Mouse (Mus musculus): Measurements from ENCODE around the gene Cd84. TPM values are rescaled to one million over a fixed set of nuclear protein-coding genes. Genes with fewer than 3 reads are reported as not detected.

The Cd84 gene
- total and polyA plus RNA-seq, 2 experiments from 2014 or later, result 1.1 to 1.6 TPM

- Histone ChIP-seq H3K27me3 (ENCODE audit: insufficient read depth, low read length) (no peaks in the 10 kb centered on the region), H3K4me3 (ENCODE audit: low read depth, low read length) (no peak overlapping the region), H3K27ac (ENCODE audit: low read depth, low read length) (no peak overlapping the region), H3K36me3 (ENCODE audit: insufficient read depth, low read length) (no peaks in the 10 kb centered on the region), H3K9ac (replicated peaks; ENCODE audit: low read length, poor library complexity, severe bottlenecking) (no peak overlapping the region), H3K9me3 (ENCODE audit: low read length) (no peaks in the 10 kb centered on the region), H3K4me1 (ENCODE audit: insufficient read depth, low read length) (no peaks in the 10 kb centered on the region), H3K4me2 (ENCODE audit: low read depth, low read length, poor library complexity, severe bottlenecking) (no peak overlapping the region)
- no peak for TF ChIP-seq CTCF (IDR thresholded peaks at IDR 0.05)
- DNase-seq (ENCODE audit: low spot score), result no peak
- 74% methylated on average over 4 of the region's 4 CpGs for WGBS
- ATAC-seq (ENCODE audit: low FRiP score), result no peak
Observed at GRCm38 (mm10) chr1:171840450-171841023, 1.0 kb downstream of the Cd84 start.

GRCm38 (mm10) chr1:171845035-171845754 lies 5.7 kb downstream of the Cd84 start:
- Histone ChIP-seq H3K4me3 (ENCODE audit: low read depth, low read length) (no peak overlapping the region), H3K27me3 (ENCODE audit: insufficient read depth, low read length) (no peaks in the 10 kb centered on the region), H3K4me2 (ENCODE audit: low read depth, low read length, poor library complexity, severe bottlenecking) (no peak overlapping the region), H3K36me3 (ENCODE audit: insufficient read depth, low read length) (no peaks in the 10 kb centered on the region), H3K4me1 (ENCODE audit: insufficient read depth, low read length) (no peaks in the 10 kb centered on the region), H3K9me3 (ENCODE audit: low read length) (no peaks in the 10 kb centered on the region), H3K9ac (replicated peaks; ENCODE audit: low read length, poor library complexity, severe bottlenecking) (no peak overlapping the region), H3K27ac (ENCODE audit: low read depth, low read length) (no peak overlapping the region)
- WGBS, result 80% methylated on average over 5 of the region's 5 CpGs
- DNase-seq (ENCODE audit: low spot score), result no peak
- TF ChIP-seq CTCF (IDR thresholded peaks at IDR 0.05), result no peak
- no peak for ATAC-seq (ENCODE audit: low FRiP score)

- ATAC-seq (ENCODE audit: low FRiP score), result no peak
- H3K9ac ChIP-seq (replicated peaks; ENCODE audit: low read length, poor library complexity, severe bottlenecking), result no peak overlapping the region
- no peaks in the 10 kb centered on the region for H3K9me3 ChIP-seq (ENCODE audit: low read length)
- no peak overlapping the region for H3K27ac ChIP-seq (ENCODE audit: low read depth, low read length)
- H3K36me3 ChIP-seq (ENCODE audit: insufficient read depth, low read length), result no peaks in the 10 kb centered on the region
- no peaks in the 10 kb centered on the region for H3K4me1 ChIP-seq (ENCODE audit: insufficient read depth, low read length)
- no peak for TF ChIP-seq CTCF (IDR thresholded peaks at IDR 0.05)
- no peak overlapping the region for H3K4me2 ChIP-seq (ENCODE audit: low read depth, low read length, poor library complexity, severe bottlenecking)
- H3K27me3 ChIP-seq (ENCODE audit: insufficient read depth, low read length), result no peaks in the 10 kb centered on the region
- DNase-seq (ENCODE audit: low spot score), result no peak
- H3K4me3 ChIP-seq (ENCODE audit: low read depth, low read length), result no peak overlapping the region
Observed at GRCm38 (mm10) chr1:171848201-171848600, 8.7 kb downstream of the Cd84 start.

- Histone ChIP-seq H3K9me3 (ENCODE audit: low read length) (no peaks in the 10 kb centered on the region), H3K4me1 (ENCODE audit: insufficient read depth, low read length) (no peaks in the 10 kb centered on the region), H3K27ac (ENCODE audit: low read depth, low read length) (no peak overlapping the region), H3K36me3 (ENCODE audit: insufficient read depth, low read length) (no peaks in the 10 kb centered on the region), H3K9ac (replicated peaks; ENCODE audit: low read length, poor library complexity, severe bottlenecking) (no peak overlapping the region), H3K27me3 (ENCODE audit: insufficient read depth, low read length) (no peaks in the 10 kb centered on the region), H3K4me3 (ENCODE audit: low read depth, low read length) (no peak overlapping the region), H3K4me2 (ENCODE audit: low read depth, low read length, poor library complexity, severe bottlenecking) (no peak overlapping the region)
- no peak for TF ChIP-seq CTCF (IDR thresholded peaks at IDR 0.05)
- 86% methylated on average over 4 of the region's 4 CpGs for WGBS
- ATAC-seq (ENCODE audit: low FRiP score) (no peak), DNase-seq (ENCODE audit: low spot score) (no peak)
Observed at GRCm38 (mm10) chr1:171848757-171849156, 9.3 kb downstream of the Cd84 start.

- no peak overlapping the region for H3K4me3 ChIP-seq (ENCODE audit: low read depth, low read length)
- ATAC-seq (ENCODE audit: low FRiP score) (no peak), DNase-seq (ENCODE audit: low spot score) (no peak)
- no peak overlapping the region for H3K9ac ChIP-seq (replicated peaks; ENCODE audit: low read length, poor library complexity, severe bottlenecking)
- H3K36me3 ChIP-seq (ENCODE audit: insufficient read depth, low read length), result no peaks in the 10 kb centered on the region
- no peak overlapping the region for H3K4me2 ChIP-seq (ENCODE audit: low read depth, low read length, poor library complexity, severe bottlenecking)
- 90% methylated on average over 5 of the region's 5 CpGs for WGBS
- H3K27me3 ChIP-seq (ENCODE audit: insufficient read depth, low read length), result no peaks in the 10 kb centered on the region
- H3K27ac ChIP-seq (ENCODE audit: low read depth, low read length), result no peak overlapping the region
- H3K9me3 ChIP-seq (ENCODE audit: low read length), result no peaks in the 10 kb centered on the region
- TF ChIP-seq CTCF (IDR thresholded peaks at IDR 0.05), result no peak
- H3K4me1 ChIP-seq (ENCODE audit: insufficient read depth, low read length), result no peaks in the 10 kb centered on the region
Observed at GRCm38 (mm10) chr1:171849454-171849853, 10.0 kb downstream of the Cd84 start.

GRCm38 (mm10) chr1:171865467-171865866 lies 26.0 kb downstream of the Cd84 start:
- Histone ChIP-seq H3K9ac (replicated peaks; ENCODE audit: low read length, poor library complexity, severe bottlenecking) (no peak overlapping the region), H3K27ac (ENCODE audit: low read depth, low read length) (no peak overlapping the region), H3K9me3 (ENCODE audit: low read length) (no peaks in the 10 kb centered on the region), H3K4me1 (ENCODE audit: insufficient read depth, low read length) (no peaks in the 10 kb centered on the region), H3K36me3 (ENCODE audit: insufficient read depth, low read length) (no peaks in the 10 kb centered on the region), H3K27me3 (ENCODE audit: insufficient read depth, low read length) (no peaks in the 10 kb centered on the region), H3K4me3 (ENCODE audit: low read depth, low read length) (no peak overlapping the region), H3K4me2 (ENCODE audit: low read depth, low read length, poor library complexity, severe bottlenecking) (no peak overlapping the region)
- WGBS, result 88% methylated on average over 4 of the region's 4 CpGs
- ATAC-seq (ENCODE audit: low FRiP score), result no peak
- no peak for DNase-seq (ENCODE audit: low spot score)
- TF ChIP-seq CTCF (IDR thresholded peaks at IDR 0.05), result no peak

Data from midbrain, postnatal 0 days (tissue).